Mouse (Mus musculus) embryonic facial prominence, embryonic 11.5 days (tissue): Measurements from ENCODE around the gene Aaed1. TPM values are rescaled to one million over a fixed set of nuclear protein-coding genes. Genes with fewer than 3 reads are reported as not detected.

Experiments used
- ATAC-seq: fragments of 200-750 bp; cut with Nextera tagmentation; replicated peaks from 2 replicates; pipeline ENCODE4 v1.8.0; 2017; ENCODE audit warnings: low read depth; ENCODE audit not compliant: insufficient number of reproducible peaks, low FRiP score, low TSS enrichment
- DNase-seq: peaks from one replicate; pipeline ENCODE4 v3.0.0-alpha.2; 2015; ENCODE audit warnings: low spot score
- H3K27ac ChIP-seq: fragments of 300-500 bp; sonication (generic); replicated peaks from 2 replicates; pipeline ENCODE4 v1.5.1; 2014; ENCODE audit warnings: mild to moderate bottlenecking, low read depth, low read length, control low read depth
- H3K27me3 ChIP-seq: fragments of 300-500 bp; sonication (generic); 2 replicates; pipeline ENCODE4 v1.6.1; 2014; ENCODE audit warnings: mild to moderate bottlenecking, low read length, moderate library complexity, mixed read lengths; ENCODE audit not compliant: control insufficient read depth, insufficient read depth
- H3K36me3 ChIP-seq: fragments of 300-500 bp; sonication (generic); replicated peaks from 2 replicates; pipeline ENCODE4 v1.6.1; 2014; ENCODE audit warnings: low read depth, mild to moderate bottlenecking, low read length, moderate library complexity, mixed read lengths; ENCODE audit not compliant: control insufficient read depth, insufficient read depth
- H3K4me1 ChIP-seq: fragments of 300-500 bp; sonication (generic); 2 replicates; pipeline ENCODE4 v1.6.1; 2014; ENCODE audit warnings: low read length, mixed read lengths; ENCODE audit not compliant: control insufficient read depth, insufficient read depth
- H3K4me2 ChIP-seq: fragments of 300-500 bp; sonication (generic); 2 replicates; pipeline ENCODE4 v1.6.1; 2014; ENCODE audit warnings: low read depth, mild to moderate bottlenecking, control low read depth, low read length, moderate library complexity
- H3K4me3 ChIP-seq: fragments of 300-500 bp; sonication (generic); 2 replicates; pipeline ENCODE4 v1.5.1; 2014; ENCODE audit warnings: low read depth, low read length, control low read depth
- H3K9ac ChIP-seq: fragments of 300-500 bp; sonication (generic); replicated peaks from 2 replicates; pipeline ENCODE4 v1.6.1; 2014; ENCODE audit warnings: mild to moderate bottlenecking, control low read depth, low read length
- H3K9me3 ChIP-seq: fragments of 300-500 bp; sonication (generic); replicated peaks from 2 replicates; pipeline ENCODE4 v1.6.1; 2016; ENCODE audit warnings: mild to moderate bottlenecking, low read length, inconsistent platforms, mixed read lengths; ENCODE audit not compliant: control insufficient read depth
- WGBS: fragments of 180-500 bp; shearing (Covaris S2); extraction: QIAGEN DNeasy Blood & Tissue Kit; methylation state at CpG from one replicate; pipeline ENCODE4 v1.1.7; 2014; 5-methylcytosine and 5-hydroxymethylcytosine counted together
- polyA plus RNA-seq: library from polyadenylated mRNA; unstranded; fragments of >200 nt; fragmentation: Nextera tagmentation; extraction: Ambion mirVana; gene quantifications from 2 replicates; pipeline ENCODE4 v1.2.1, GENCODE M21; 2014

Gene Aaed1
- polyA plus RNA-seq, 1 experiment from 2014 or later = 30.9 TPM

- no peaks in the 10 kb centered on the region for H3K4me1 ChIP-seq
- no peaks in the 10 kb centered on the region for H3K27me3 ChIP-seq
- peak overlapping the region; percentile 76 for H3K9ac ChIP-seq
- H3K9me3 ChIP-seq = no peaks in the 10 kb centered on the region
- H3K36me3 ChIP-seq = no peaks in the 10 kb centered on the region
- DNase-seq (peak; percentile 61), ATAC-seq (peak; percentile 71)
- peak overlapping the region; percentile 80 for H3K4me3 ChIP-seq
- peak overlapping the region; percentile 96 for H3K4me2 ChIP-seq
- H3K27ac ChIP-seq = no peak overlapping the region; the same call in 1 of the 2 replicates
- 1% methylated on average over 66 of the region's 95 CpGs for WGBS
Measured at GRCm38 (mm10) chr13:64273891-64274844, 38.3 kb downstream of the Aaed1 start.

GRCm38 (mm10) chr13:64273352-64273751 lies 39.2 kb downstream of the Aaed1 start:
- 43% methylated on average over 8 of the region's 8 CpGs for WGBS
- no peak overlapping the region for H3K9ac ChIP-seq
- no peak overlapping the region for H3K27ac ChIP-seq
- no peak for ATAC-seq
- no peaks in the 10 kb centered on the region for H3K9me3 ChIP-seq
- H3K4me1 ChIP-seq = no peaks in the 10 kb centered on the region
- no peaks in the 10 kb centered on the region for H3K36me3 ChIP-seq
- no peaks in the 10 kb centered on the region for H3K27me3 ChIP-seq
- peak overlapping the region; percentile 80 for H3K4me3 ChIP-seq
- H3K4me2 ChIP-seq = no peak overlapping the region
- DNase-seq = no peak

GRCm38 (mm10) chr13:64268384-64268783 lies 44.1 kb downstream of the Aaed1 start:
- 84% methylated on average over 4 of the region's 4 CpGs for WGBS
- no peak overlapping the region for H3K4me3 ChIP-seq

GRCm38 (mm10) chr13:64267151-64267550 lies 45.4 kb downstream of the Aaed1 start:
- WGBS = 33% methylated on average over 9 of the region's 9 CpGs
- no peak overlapping the region for H3K27ac ChIP-seq
- 0 out of 2 replicates have a peak, but pooled peaks have one; percentile 29 for ATAC-seq
- no peaks in the 10 kb centered on the region for H3K4me1 ChIP-seq
- no peaks in the 10 kb centered on the region for H3K9me3 ChIP-seq
- DNase-seq = no peak
- H3K4me2 ChIP-seq = no peak overlapping the region
- no peaks in the 10 kb centered on the region for H3K36me3 ChIP-seq
- H3K9ac ChIP-seq = no peak overlapping the region
- H3K27me3 ChIP-seq = no peaks in the 10 kb centered on the region
- no peak overlapping the region for H3K4me3 ChIP-seq

More at GRCm38 (mm10) chr13:64268384-64268783, 44.1 kb downstream of the Aaed1 start:
- H3K27me3 ChIP-seq = no peaks in the 10 kb centered on the region
- no peak overlapping the region for H3K4me2 ChIP-seq
- no peak for ATAC-seq
- no peaks in the 10 kb centered on the region for H3K9me3 ChIP-seq
- DNase-seq = no peak
- H3K4me1 ChIP-seq = no peaks in the 10 kb centered on the region
- H3K9ac ChIP-seq = no peak overlapping the region
- H3K27ac ChIP-seq = no peak overlapping the region
- no peaks in the 10 kb centered on the region for H3K36me3 ChIP-seq

GRCm38 (mm10) chr13:64264586-64264985 lies 47.9 kb downstream of the Aaed1 start:
- ATAC-seq = no peak

GRCm38 (mm10) chr13:64259903-64260302 lies 52.6 kb downstream of the Aaed1 start:
- DNase-seq (no peak), ATAC-seq (no peak)
- Histone ChIP-seq H3K27me3 (no peaks in the 10 kb centered on the region), H3K9me3 (no peaks in the 10 kb centered on the region), H3K36me3 (no peaks in the 10 kb centered on the region), H3K4me1 (no peaks in the 10 kb centered on the region), H3K4me2 (no peak overlapping the region), H3K9ac (no peak overlapping the region), H3K4me3 (no peak overlapping the region), H3K27ac (no peak overlapping the region)
- 88% methylated on average over 7 of the region's 7 CpGs for WGBS

More at GRCm38 (mm10) chr13:64264586-64264985, 47.9 kb downstream of the Aaed1 start:
- H3K4me1 ChIP-seq = no peaks in the 10 kb centered on the region
- WGBS = 91% methylated on average over 6 of the region's 6 CpGs
- H3K27me3 ChIP-seq = no peaks in the 10 kb centered on the region
- DNase-seq = no peak
- H3K36me3 ChIP-seq = no peaks in the 10 kb centered on the region
- no peaks in the 10 kb centered on the region for H3K9me3 ChIP-seq
- H3K27ac ChIP-seq = no peak overlapping the region
- H3K9ac ChIP-seq = no peak overlapping the region
- no peak overlapping the region for H3K4me3 ChIP-seq
- no peak overlapping the region for H3K4me2 ChIP-seq

GRCm38 (mm10) chr13:64258516-64258821 lies 54.0 kb downstream of the Aaed1 start:
- ATAC-seq = no peak
- DNase-seq = no peak
- H3K9ac ChIP-seq = no peak overlapping the region
- no peak overlapping the region for H3K4me2 ChIP-seq
- H3K36me3 ChIP-seq = no peaks in the 10 kb centered on the region
- no peak overlapping the region for H3K27ac ChIP-seq
- H3K4me3 ChIP-seq = no peak overlapping the region
- H3K4me1 ChIP-seq = no peaks in the 10 kb centered on the region
- H3K27me3 ChIP-seq = no peaks in the 10 kb centered on the region
- H3K9me3 ChIP-seq = no peaks in the 10 kb centered on the region
- WGBS = 70% methylated on average over 4 of the region's 4 CpGs

- Histone ChIP-seq H3K27me3 (no peaks in the 10 kb centered on the region), H3K9ac (no peak overlapping the region), H3K4me1 (no peaks in the 10 kb centered on the region), H3K4me3 (no peak overlapping the region), H3K27ac (no peak overlapping the region), H3K4me2 (no peak overlapping the region), H3K36me3 (no peaks in the 10 kb centered on the region), H3K9me3 (no peaks in the 10 kb centered on the region)
- DNase-seq = no peak
- 33% methylated on average over 5 of the region's 5 CpGs for WGBS
- ATAC-seq = no peak
Measured at GRCm38 (mm10) chr13:64257814-64258515, 54.5 kb downstream of the Aaed1 start.
